Mouse (Mus musculus) heart, postnatal 0 days (tissue): ENCODE measurements around the gene Nrp1. TPM values are rescaled to one million over a fixed set of nuclear protein-coding genes. Genes with fewer than 3 reads are reported as not detected.
A peak's percentile ranks its signal among the peaks of the same experiment; 100 is the strongest.

Source experiments
- ATAC-seq: fragments of 200-750 bp; cut with Nextera tagmentation; 2 replicates; pipeline ENCODE4 v1.8.0; 2017; ENCODE audit warnings: low read depth, moderate number of reproducible peaks, moderate library complexity; ENCODE audit not compliant: insufficient read depth
- DNase-seq: peaks from one replicate; pipeline ENCODE4 v3.0.0-alpha.2; 2016; ENCODE audit warnings: low spot score
- H3K27ac ChIP-seq: fragments of 300-500 bp; sonication (generic); 2 replicates; pipeline ENCODE4 v1.5.1; 2014; ENCODE audit warnings: low read depth, mild to moderate bottlenecking
- H3K27me3 ChIP-seq: fragments of 300-500 bp; sonication (generic); 2 replicates; pipeline ENCODE4 v1.6.1; 2014; ENCODE audit warnings: low read length, mixed read lengths; ENCODE audit not compliant: control insufficient read depth, insufficient read depth
- H3K36me3 ChIP-seq: fragments of 300-500 bp; sonication (generic); replicated peaks from 2 replicates; pipeline ENCODE4 v1.6.1; 2014; ENCODE audit warnings: low read length, mixed read lengths; ENCODE audit not compliant: control insufficient read depth, insufficient read depth
- H3K4me1 ChIP-seq: fragments of 300-500 bp; sonication (generic); 2 replicates; pipeline ENCODE4 v1.6.1; 2014; ENCODE audit warnings: antibody characterized with exemption; ENCODE audit not compliant: control insufficient read depth, insufficient read depth
- H3K4me2 ChIP-seq: fragments of 300-500 bp; sonication (generic); 2 replicates; pipeline ENCODE4 v1.6.1; 2014; ENCODE audit warnings: low read depth, mild to moderate bottlenecking, low read length, moderate library complexity
- H3K4me3 ChIP-seq: fragments of 300-500 bp; sonication (generic); 2 replicates; pipeline ENCODE4 v1.5.1; 2014; ENCODE audit warnings: low read depth, low read length
- H3K9ac ChIP-seq: fragments of 300-500 bp; sonication (generic); replicated peaks from 2 replicates; pipeline ENCODE4 v1.6.1; 2014; ENCODE audit warnings: low read depth, low read length, mixed read lengths
- H3K9me3 ChIP-seq: fragments of 300-500 bp; sonication (generic); replicated peaks from 2 replicates; pipeline ENCODE4 v1.6.1; 2016; ENCODE audit warnings: low read length; ENCODE audit not compliant: control insufficient read depth
- CTCF ChIP-seq: IDR thresholded peaks from 2 replicates; pipeline ENCODE4 v1.5.1; 2016; ENCODE audit warnings: antibody characterized with exemption, control low read depth, low read depth
- EP300 ChIP-seq: IDR thresholded peaks from 2 replicates; pipeline ENCODE4 v1.6.1; 2016; ENCODE audit warnings: antibody characterized with exemption, low read depth
- WGBS: fragments of 180-500 bp; shearing (Covaris S2); extraction: QIAGEN DNeasy Blood & Tissue Kit; methylation state at CpG from one replicate; pipeline ENCODE4 v1.1.7; 2014; 5-methylcytosine and 5-hydroxymethylcytosine counted together
- polyA plus RNA-seq: library from polyadenylated mRNA; unstranded; fragments of >200 nt; fragmentation: Nextera tagmentation; extraction: Ambion mirVana; gene quantifications from 2 replicates; pipeline ENCODE4 v1.2.1, GENCODE M21; 2015
- total RNA-seq: library from RNA; depleted of rRNA; stranded (reverse); fragments of >200 nt; gene quantifications from 2 replicates; pipeline ENCODE4 v1.2.3, GENCODE M21; 2014; ENCODE audit warnings: low replicate concordance

Nrp1 gene
- total and polyA plus RNA-seq, 2 experiments from 2014 or later: 90.5 to 122 TPM

- DNase-seq: peak; percentile 59
Observed at GRCm38 (mm10) chr8:128359521-128360318, 1.3 kb downstream of the Nrp1 start.

GRCm38 (mm10) chr8:128361343-128361870, 3.0 kb downstream of the Nrp1 start:
- peak overlapping the region; percentile 97 for H3K27ac ChIP-seq
- DNase-seq (no peak), ATAC-seq (no peak)
- TF ChIP-seq CTCF (no peak), EP300 (no peak)
- no peaks in the 10 kb centered on the region for H3K9me3 ChIP-seq
- H3K9ac ChIP-seq: peak overlapping the region; percentile 95
- WGBS: 3% methylated on average over 5 of the region's 5 CpGs
- no peaks in the 10 kb centered on the region for H3K27me3 ChIP-seq
- peak overlapping the region; percentile 87 for H3K4me2 ChIP-seq
- H3K4me1 ChIP-seq: peaks cover 27% of the 10 kb centered on the region
- H3K36me3 ChIP-seq: peaks cover 17% of the 10 kb centered on the region
- H3K4me3 ChIP-seq: peak overlapping the region; percentile 96

More at GRCm38 (mm10) chr8:128359521-128360318, 1.3 kb downstream of the Nrp1 start:
- Histone ChIP-seq H3K4me1 (peaks cover 21% of the 10 kb centered on the region), H3K4me3 (peak overlapping the region; percentile 96), H3K36me3 (peaks cover 7% of the 10 kb centered on the region; the same call in 1 of the 2 replicates), H3K27ac (peak overlapping the region; percentile 97), H3K9ac (peak overlapping the region; percentile 95), H3K4me2 (peak overlapping the region; percentile 87), H3K9me3 (no peaks in the 10 kb centered on the region), H3K27me3 (no peaks in the 10 kb centered on the region)
- no peak for TF ChIP-seq CTCF
- no peak for TF ChIP-seq EP300
- no peak for ATAC-seq
- WGBS: 0% methylated on average over 40 of the region's 40 CpGs

- TF ChIP-seq CTCF (peak; percentile 96), EP300 (no peak)
- peak; percentile 82 for DNase-seq
- H3K4me2 ChIP-seq: peak overlapping the region; percentile 87
- H3K27ac ChIP-seq: peak overlapping the region; percentile 54
- 2% methylated on average over 11 of the region's 11 CpGs for WGBS
- peaks cover 41% of the 10 kb centered on the region for H3K4me1 ChIP-seq
- peak overlapping the region; percentile 47; the same call in 1 of the 2 replicates for H3K9ac ChIP-seq
- no peak for ATAC-seq
- H3K27me3 ChIP-seq: no peaks in the 10 kb centered on the region
- peak overlapping the region; percentile 96 for H3K4me3 ChIP-seq
- H3K36me3 ChIP-seq: peaks cover 27% of the 10 kb centered on the region
- H3K9me3 ChIP-seq: no peaks in the 10 kb centered on the region
Observed at GRCm38 (mm10) chr8:128362940-128363595, 4.7 kb downstream of the Nrp1 start.

GRCm38 (mm10) chr8:128370496-128370895, 12.1 kb downstream of the Nrp1 start:
- Histone ChIP-seq H3K9ac (no peak overlapping the region), H3K4me2 (no peak overlapping the region), H3K9me3 (no peaks in the 10 kb centered on the region), H3K4me1 (peaks cover 86% of the 10 kb centered on the region), H3K27ac (peak overlapping the region; percentile 81), H3K36me3 (peaks cover 54% of the 10 kb centered on the region), H3K4me3 (no peak overlapping the region), H3K27me3 (no peaks in the 10 kb centered on the region)
- no peak for DNase-seq
- 0 out of 2 replicates have a peak, but pooled peaks have one; percentile 22 for ATAC-seq
- no peak for TF ChIP-seq CTCF
- TF ChIP-seq EP300: no peak
- WGBS: 22% methylated on average over 4 of the region's 4 CpGs

GRCm38 (mm10) chr8:128371026-128371425, 12.6 kb downstream of the Nrp1 start:
- Histone ChIP-seq H3K9me3 (no peaks in the 10 kb centered on the region), H3K4me2 (no peak overlapping the region), H3K27me3 (no peaks in the 10 kb centered on the region), H3K27ac (peak overlapping the region; percentile 81), H3K4me3 (no peak overlapping the region), H3K36me3 (peaks cover 51% of the 10 kb centered on the region), H3K4me1 (peaks cover 86% of the 10 kb centered on the region), H3K9ac (no peak overlapping the region)
- no peak for TF ChIP-seq EP300
- no peak for TF ChIP-seq CTCF
- ATAC-seq: 0 out of 2 replicates have a peak, but pooled peaks have one; percentile 24
- WGBS: 30% methylated on average over 6 of the region's 6 CpGs
- DNase-seq: no peak
